Mouse (Mus musculus): ENCODE measurements around the gene Svep1. TPM values are rescaled to one million over a fixed set of nuclear protein-coding genes. Genes with fewer than 3 reads are reported as not detected.

Svep1 gene
- polyA plus RNA-seq, 1 experiment from 2014 or later = 0.29 TPM

DNA sequence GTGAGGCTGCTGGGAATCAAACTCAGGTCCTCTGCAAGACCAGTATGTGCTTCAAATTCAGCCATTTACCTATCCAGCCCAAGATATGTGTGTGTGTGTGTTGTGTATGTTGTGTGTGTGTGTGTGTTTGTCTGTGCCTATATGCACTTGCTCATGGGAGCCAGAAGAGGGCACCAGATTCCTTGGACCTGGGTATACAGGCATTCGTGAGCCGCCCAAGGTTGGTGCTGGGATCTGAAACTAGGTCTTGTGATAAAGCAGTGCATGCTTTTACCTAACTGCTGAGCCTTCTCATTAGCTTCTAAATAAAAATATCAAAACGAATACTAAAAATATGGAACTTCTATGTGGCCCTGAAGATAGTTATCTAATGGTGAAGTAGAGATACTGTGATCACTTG, 121.3 kb downstream of the Svep1 start:
- 88% methylated on average over 3 of the region's 3 CpGs for WGBS
- Histone ChIP-seq H3K4me1 (ENCODE audit: control insufficient read depth, insufficient read depth, low read length) (no peaks in the 10 kb centered on the region), H3K9ac (ENCODE audit: low read length) (no peak overlapping the region), H3K36me3 (ENCODE audit: control insufficient read depth, insufficient read depth, low read length) (no peaks in the 10 kb centered on the region), H3K4me3 (ENCODE audit: low read depth, low read length) (no peak overlapping the region), H3K27ac (ENCODE audit: low read depth, low read length) (no peak overlapping the region), H3K4me2 (ENCODE audit: low read length) (no peak overlapping the region), H3K27me3 (replicated peaks; ENCODE audit: control insufficient read depth, insufficient read depth, low read length) (no peaks in the 10 kb centered on the region), H3K9me3 (replicated peaks; ENCODE audit: control insufficient read depth, low read length) (no peaks in the 10 kb centered on the region)
- DNase-seq (ENCODE audit: low spot score) = no peak
- no peak for ATAC-seq

DNA sequence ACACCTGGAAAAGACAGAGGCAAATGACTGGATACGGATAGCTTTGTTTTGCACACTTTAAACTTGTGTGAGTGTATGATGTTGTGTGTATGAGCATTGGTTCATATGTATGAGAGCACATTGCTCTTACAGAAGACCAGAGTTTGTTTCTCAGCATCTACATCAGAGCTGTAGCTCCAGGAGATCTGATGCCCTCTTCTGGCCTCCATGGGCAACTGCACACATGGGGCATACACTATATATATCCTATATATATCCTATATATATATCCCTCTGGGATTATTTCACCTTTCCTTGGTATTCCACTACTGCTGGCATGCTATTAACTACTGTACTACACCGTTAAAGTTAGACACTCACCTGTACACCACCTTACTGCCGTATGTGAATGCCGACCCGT, 122.5 kb downstream of the Svep1 start:
- no peak for ATAC-seq
- WGBS = 97% methylated on average over 5 of the region's 5 CpGs

DNA sequence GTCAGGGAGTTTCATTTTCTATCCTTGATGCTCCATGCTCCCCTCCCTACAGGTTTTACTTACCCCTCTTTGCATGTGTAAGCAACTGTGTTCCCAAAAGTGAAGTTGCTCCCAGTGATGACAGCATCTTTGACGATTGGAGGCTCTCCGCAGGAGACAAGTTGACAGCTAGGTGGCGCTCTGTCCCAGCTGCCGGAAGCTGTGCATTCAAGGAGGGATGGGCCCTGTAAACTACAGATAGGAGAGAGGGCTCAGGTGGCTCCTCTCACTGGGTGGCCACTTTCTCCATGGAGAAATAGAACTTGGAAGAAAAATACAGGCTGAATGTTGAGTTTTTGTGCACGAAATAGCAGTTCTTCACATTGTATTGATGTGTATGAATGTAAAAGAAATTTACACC, 124.1 kb downstream of the Svep1 start:
- peak; percentile 62 for DNase-seq (ENCODE audit: low spot score)
- no peak overlapping the region for H3K4me3 ChIP-seq (ENCODE audit: low read depth, low read length)
- 8% methylated on average over 5 of the region's 5 CpGs for WGBS
- ATAC-seq = peak; percentile 49
- H3K4me1 ChIP-seq (ENCODE audit: control insufficient read depth, insufficient read depth, low read length) = no peaks in the 10 kb centered on the region
- H3K27me3 ChIP-seq (replicated peaks; ENCODE audit: control insufficient read depth, insufficient read depth, low read length) = no peaks in the 10 kb centered on the region
- no peak overlapping the region for H3K27ac ChIP-seq (ENCODE audit: low read depth, low read length)
- no peak overlapping the region for H3K4me2 ChIP-seq (ENCODE audit: low read length)
- H3K9ac ChIP-seq (ENCODE audit: low read length) = no peak overlapping the region
- no peaks in the 10 kb centered on the region for H3K36me3 ChIP-seq (ENCODE audit: control insufficient read depth, insufficient read depth, low read length)
- H3K9me3 ChIP-seq (replicated peaks; ENCODE audit: control insufficient read depth, low read length) = no peaks in the 10 kb centered on the region

More for the DNA sequence above, 122.5 kb downstream of the Svep1 start:
- no peak overlapping the region for H3K27ac ChIP-seq (ENCODE audit: low read depth, low read length)
- no peaks in the 10 kb centered on the region for H3K9me3 ChIP-seq (replicated peaks; ENCODE audit: control insufficient read depth, low read length)
- H3K36me3 ChIP-seq (ENCODE audit: control insufficient read depth, insufficient read depth, low read length) = no peaks in the 10 kb centered on the region
- no peak overlapping the region for H3K4me2 ChIP-seq (ENCODE audit: low read length)
- no peaks in the 10 kb centered on the region for H3K4me1 ChIP-seq (ENCODE audit: control insufficient read depth, insufficient read depth, low read length)
- H3K9ac ChIP-seq (ENCODE audit: low read length) = no peak overlapping the region
- no peak overlapping the region for H3K4me3 ChIP-seq (ENCODE audit: low read depth, low read length)
- H3K27me3 ChIP-seq (replicated peaks; ENCODE audit: control insufficient read depth, insufficient read depth, low read length) = no peaks in the 10 kb centered on the region
- no peak for DNase-seq (ENCODE audit: low spot score)

DNA sequence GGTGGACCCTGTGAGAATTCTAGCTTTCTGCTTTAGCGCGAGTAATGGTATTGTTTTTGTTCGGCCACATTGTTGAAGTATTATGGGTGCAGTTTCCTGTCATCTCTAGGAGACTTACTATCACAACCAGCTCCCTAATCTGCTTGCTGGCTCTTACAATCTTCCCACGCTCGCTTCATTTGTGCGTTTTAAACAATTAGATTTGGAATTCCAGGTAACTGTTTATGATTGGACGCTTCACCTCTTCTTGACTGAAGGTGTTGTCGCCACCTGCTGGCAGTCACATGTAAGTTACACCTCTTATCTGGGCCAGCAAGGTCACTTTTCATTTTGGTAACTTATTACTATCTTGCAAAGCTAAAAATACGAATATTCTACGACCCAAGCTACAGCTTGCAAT, 127.0 kb downstream of the Svep1 start:
- Histone ChIP-seq H3K27me3 (replicated peaks; ENCODE audit: control insufficient read depth, insufficient read depth, low read length) (no peaks in the 10 kb centered on the region), H3K4me3 (ENCODE audit: low read depth, low read length) (peak overlapping the region; percentile 4; the same call in 1 of the 2 replicates), H3K9me3 (replicated peaks; ENCODE audit: control insufficient read depth, low read length) (no peaks in the 10 kb centered on the region), H3K36me3 (ENCODE audit: control insufficient read depth, insufficient read depth, low read length) (no peaks in the 10 kb centered on the region), H3K27ac (ENCODE audit: low read depth, low read length) (no peak overlapping the region), H3K9ac (ENCODE audit: low read length) (0 out of 2 replicates have a peak overlapping the region, but pooled peaks have one; percentile 18), H3K4me2 (ENCODE audit: low read length) (peak overlapping the region; percentile 43), H3K4me1 (ENCODE audit: control insufficient read depth, insufficient read depth, low read length) (no peaks in the 10 kb centered on the region)
- DNase-seq (ENCODE audit: low spot score) (peak; percentile 79), ATAC-seq (peak; percentile 71; the same call in 1 of the 2 replicates)
- WGBS = 9% methylated on average over 10 of the region's 10 CpGs

DNA sequence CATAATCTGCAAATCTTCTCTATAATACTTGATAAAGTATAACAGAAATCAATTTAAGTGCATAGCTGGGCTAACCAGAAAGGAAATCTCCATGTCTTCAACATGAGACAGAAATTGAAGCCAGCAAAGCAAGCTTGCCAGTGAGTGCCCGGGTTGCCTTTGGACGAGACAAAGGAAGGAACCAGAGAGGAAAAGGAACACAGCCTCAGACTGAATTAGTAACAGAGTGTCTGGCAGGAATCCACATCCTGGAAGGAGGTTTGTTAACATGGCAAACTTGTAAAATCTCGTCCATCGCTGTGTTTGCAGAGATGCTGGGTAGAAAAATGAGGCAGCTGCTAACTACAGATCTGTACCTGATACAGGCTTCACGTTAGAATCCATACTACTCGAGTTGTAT, 128.7 kb downstream of the Svep1 start:
- Histone ChIP-seq H3K27me3 (replicated peaks; ENCODE audit: control insufficient read depth, insufficient read depth, low read length) (no peaks in the 10 kb centered on the region), H3K4me1 (ENCODE audit: control insufficient read depth, insufficient read depth, low read length) (no peaks in the 10 kb centered on the region), H3K27ac (ENCODE audit: low read depth, low read length) (no peak overlapping the region), H3K4me2 (ENCODE audit: low read length) (no peak overlapping the region), H3K9ac (ENCODE audit: low read length) (no peak overlapping the region), H3K4me3 (ENCODE audit: low read depth, low read length) (no peak overlapping the region), H3K9me3 (replicated peaks; ENCODE audit: control insufficient read depth, low read length) (no peaks in the 10 kb centered on the region), H3K36me3 (ENCODE audit: control insufficient read depth, insufficient read depth, low read length) (no peaks in the 10 kb centered on the region)
- WGBS = 62% methylated on average over 6 of the region's 6 CpGs
- ATAC-seq = no peak
- DNase-seq (ENCODE audit: low spot score) = peak; percentile 10

DNA sequence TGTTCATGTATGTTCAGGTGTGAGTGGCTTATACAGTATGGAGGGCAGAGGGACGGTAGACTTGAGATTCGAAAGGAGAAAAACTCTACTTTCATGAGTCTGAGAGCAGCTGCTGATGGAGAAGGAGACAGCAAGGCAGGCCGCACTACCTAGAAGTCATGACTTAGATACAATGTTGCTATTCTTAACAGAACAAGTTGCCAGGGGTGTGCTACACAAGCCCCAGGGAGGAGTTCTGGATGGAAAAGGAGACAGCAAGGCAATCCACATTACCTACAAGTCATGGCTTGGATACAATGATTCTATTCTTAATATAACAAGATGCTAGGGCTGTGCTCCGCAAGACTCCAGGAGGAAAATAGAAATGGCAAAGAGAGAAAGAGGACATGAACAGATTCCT, 129.1 kb downstream of the Svep1 start:
- Histone ChIP-seq H3K27ac (ENCODE audit: low read depth, low read length) (no peak overlapping the region), H3K9ac (ENCODE audit: low read length) (no peak overlapping the region), H3K4me3 (ENCODE audit: low read depth, low read length) (no peak overlapping the region), H3K36me3 (ENCODE audit: control insufficient read depth, insufficient read depth, low read length) (no peaks in the 10 kb centered on the region), H3K4me2 (ENCODE audit: low read length) (no peak overlapping the region), H3K4me1 (ENCODE audit: control insufficient read depth, insufficient read depth, low read length) (no peaks in the 10 kb centered on the region), H3K27me3 (replicated peaks; ENCODE audit: control insufficient read depth, insufficient read depth, low read length) (no peaks in the 10 kb centered on the region), H3K9me3 (replicated peaks; ENCODE audit: control insufficient read depth, low read length) (no peaks in the 10 kb centered on the region)
- ATAC-seq (no peak), DNase-seq (ENCODE audit: low spot score) (no peak)
- WGBS = 97% methylated on average over 4 of the region's 4 CpGs

DNA sequence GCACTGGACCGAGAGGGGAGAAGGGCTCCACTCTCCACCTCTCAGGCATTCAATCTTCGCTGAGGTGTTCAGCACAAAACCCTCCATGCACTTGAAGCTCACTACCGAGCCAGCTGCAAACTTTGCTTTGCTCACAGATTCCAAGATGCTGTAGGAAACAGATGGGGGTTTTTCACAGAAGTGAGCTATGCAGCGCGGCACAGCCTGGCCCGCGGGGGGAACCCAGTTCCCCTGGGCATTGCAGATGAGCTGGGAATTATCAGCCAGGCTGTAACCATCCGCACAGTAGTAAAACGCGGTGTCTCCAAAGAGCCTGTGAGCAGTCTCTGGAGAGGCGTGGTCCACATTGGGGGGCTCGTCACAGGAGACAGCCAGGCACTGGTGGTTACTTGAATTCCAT, 133.8 kb downstream of the Svep1 start:
- Histone ChIP-seq H3K27me3 (replicated peaks; ENCODE audit: control insufficient read depth, insufficient read depth, low read length) (no peaks in the 10 kb centered on the region), H3K9ac (ENCODE audit: low read length) (no peak overlapping the region), H3K9me3 (replicated peaks; ENCODE audit: control insufficient read depth, low read length) (no peaks in the 10 kb centered on the region), H3K4me3 (ENCODE audit: low read depth, low read length) (no peak overlapping the region), H3K4me2 (ENCODE audit: low read length) (no peak overlapping the region), H3K4me1 (ENCODE audit: control insufficient read depth, insufficient read depth, low read length) (no peaks in the 10 kb centered on the region), H3K36me3 (ENCODE audit: control insufficient read depth, insufficient read depth, low read length) (no peaks in the 10 kb centered on the region), H3K27ac (ENCODE audit: low read depth, low read length) (no peak overlapping the region)
- no peak for DNase-seq (ENCODE audit: low spot score)
- ATAC-seq = no peak
- 83% methylated on average over 12 of the region's 12 CpGs for WGBS

DNA sequence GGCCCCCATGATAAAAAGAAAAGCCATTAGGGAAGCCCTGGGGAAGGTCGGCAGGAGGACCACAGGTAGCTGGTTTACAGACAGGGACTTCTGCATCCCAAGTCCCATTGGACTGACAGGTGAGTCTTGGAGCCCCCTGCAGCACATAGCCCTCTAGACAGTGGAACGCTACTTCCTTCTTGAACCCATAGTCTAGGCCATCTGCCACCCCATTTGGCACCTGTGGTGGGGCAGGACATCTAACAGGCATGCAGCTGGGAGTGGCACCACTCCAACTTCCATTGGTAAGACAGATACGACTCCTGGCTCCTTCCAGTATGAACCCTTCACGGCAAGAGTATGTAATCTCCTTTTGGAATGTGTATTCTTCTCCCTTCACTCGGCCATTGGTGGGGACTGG, 137.8 kb downstream of the Svep1 start:
- DNase-seq (ENCODE audit: low spot score) (no peak), ATAC-seq (no peak)
- Histone ChIP-seq H3K4me3 (ENCODE audit: low read depth, low read length) (no peak overlapping the region), H3K4me1 (ENCODE audit: control insufficient read depth, insufficient read depth, low read length) (no peaks in the 10 kb centered on the region), H3K9me3 (replicated peaks; ENCODE audit: control insufficient read depth, low read length) (no peaks in the 10 kb centered on the region), H3K4me2 (ENCODE audit: low read length) (no peak overlapping the region), H3K36me3 (ENCODE audit: control insufficient read depth, insufficient read depth, low read length) (no peaks in the 10 kb centered on the region), H3K27ac (ENCODE audit: low read depth, low read length) (no peak overlapping the region), H3K27me3 (replicated peaks; ENCODE audit: control insufficient read depth, insufficient read depth, low read length) (no peaks in the 10 kb centered on the region), H3K9ac (ENCODE audit: low read length) (no peak overlapping the region)
- 90% methylated on average over 5 of the region's 5 CpGs for WGBS

DNA sequence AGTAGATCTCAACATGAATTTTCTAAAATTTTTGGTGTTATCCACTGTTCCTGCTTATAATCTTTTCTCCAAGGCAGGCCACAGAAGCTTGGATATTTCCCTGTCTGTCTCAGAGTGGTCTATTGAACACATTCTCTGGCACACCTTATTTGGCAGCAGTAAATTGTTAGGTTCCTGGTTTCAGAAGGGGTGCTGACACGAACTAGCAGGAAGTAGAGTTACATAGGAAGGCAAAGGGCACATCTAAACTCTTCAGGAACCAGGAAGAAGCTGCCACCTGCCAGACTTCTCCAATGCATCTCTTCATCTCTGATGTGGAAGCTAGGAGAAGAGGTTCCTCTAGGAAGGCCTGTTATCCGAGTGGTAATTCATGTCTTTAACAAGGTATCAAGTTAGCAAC, 141.9 kb downstream of the Svep1 start:
- WGBS = 76% methylated on average over 2 of the region's 2 CpGs
- no peaks in the 10 kb centered on the region for H3K36me3 ChIP-seq (ENCODE audit: control insufficient read depth, insufficient read depth, low read length)
- DNase-seq (ENCODE audit: low spot score) = no peak
- no peaks in the 10 kb centered on the region for H3K4me1 ChIP-seq (ENCODE audit: control insufficient read depth, insufficient read depth, low read length)
- no peak overlapping the region for H3K9ac ChIP-seq (ENCODE audit: low read length)
- no peak overlapping the region for H3K4me2 ChIP-seq (ENCODE audit: low read length)
- no peak overlapping the region for H3K4me3 ChIP-seq (ENCODE audit: low read depth, low read length)
- no peak for ATAC-seq
- no peaks in the 10 kb centered on the region for H3K9me3 ChIP-seq (replicated peaks; ENCODE audit: control insufficient read depth, low read length)
- H3K27ac ChIP-seq (ENCODE audit: low read depth, low read length) = no peak overlapping the region
- H3K27me3 ChIP-seq (replicated peaks; ENCODE audit: control insufficient read depth, insufficient read depth, low read length) = no peaks in the 10 kb centered on the region
